Mouse (Mus musculus): Measurements from ENCODE around the gene Acsf2. TPM values are rescaled to one million over a fixed set of nuclear protein-coding genes. Genes with fewer than 3 reads are reported as not detected.

Gene Acsf2
- polyA plus RNA-seq, 1 experiment from 2014 or later: 3.1 TPM

- WGBS: 67% methylated on average over 2 of the region's 2 CpGs
- H3K4me3 ChIP-seq: no peak overlapping the region
- H3K9me3 ChIP-seq: no peaks in the 10 kb centered on the region
- H3K27me3 ChIP-seq (replicated peaks): no peaks in the 10 kb centered on the region
- H3K9ac ChIP-seq: no peak overlapping the region
- no peaks in the 10 kb centered on the region for H3K36me3 ChIP-seq
- H3K4me1 ChIP-seq: no peaks in the 10 kb centered on the region
- no peak overlapping the region for H3K4me2 ChIP-seq
- H3K27ac ChIP-seq (replicated peaks): no peak overlapping the region
- no peak for ATAC-seq (ENCODE audit: extremely low read depth, insufficient number of reproducible peaks, low FRiP score, low TSS enrichment)
Observed at GRCm38 (mm10) chr11:94622162-94622561, 20.5 kb upstream of the Acsf2 start.

DNA sequence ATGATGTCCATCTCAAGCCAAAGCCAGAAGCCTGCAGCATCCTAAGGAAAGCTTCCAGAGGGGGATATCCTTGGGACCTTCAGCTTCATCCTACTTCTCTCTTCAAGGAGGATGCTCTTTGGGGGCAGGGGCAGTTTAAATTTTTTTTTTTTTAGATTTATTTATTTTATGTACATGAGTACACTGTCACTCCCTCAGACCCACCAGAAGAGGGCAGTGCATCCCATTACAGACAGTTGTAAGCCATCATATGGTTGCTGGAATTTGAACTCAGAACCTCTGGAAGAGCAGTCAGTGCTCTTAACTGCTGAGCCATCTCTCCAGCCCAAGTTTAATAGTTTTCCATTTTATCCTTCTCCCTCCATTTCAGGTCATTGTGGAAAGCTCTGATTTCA, 19.8 kb upstream of the Acsf2 start:
- H3K4me2 ChIP-seq: no peak overlapping the region
- no peak overlapping the region for H3K27ac ChIP-seq (replicated peaks)
- no peaks in the 10 kb centered on the region for H3K4me1 ChIP-seq
- H3K4me3 ChIP-seq: no peak overlapping the region
- ATAC-seq (ENCODE audit: extremely low read depth, insufficient number of reproducible peaks, low FRiP score, low TSS enrichment): no peak
- 0 out of 2 replicates have a peak, but pooled peaks cover under 1% of the 10 kb centered on the region for H3K27me3 ChIP-seq (replicated peaks)
- H3K9me3 ChIP-seq: 0 out of 2 replicates have a peak, but pooled peaks cover 4% of the 10 kb centered on the region
- no peaks in the 10 kb centered on the region for H3K36me3 ChIP-seq
- H3K9ac ChIP-seq: no peak overlapping the region

DNA sequence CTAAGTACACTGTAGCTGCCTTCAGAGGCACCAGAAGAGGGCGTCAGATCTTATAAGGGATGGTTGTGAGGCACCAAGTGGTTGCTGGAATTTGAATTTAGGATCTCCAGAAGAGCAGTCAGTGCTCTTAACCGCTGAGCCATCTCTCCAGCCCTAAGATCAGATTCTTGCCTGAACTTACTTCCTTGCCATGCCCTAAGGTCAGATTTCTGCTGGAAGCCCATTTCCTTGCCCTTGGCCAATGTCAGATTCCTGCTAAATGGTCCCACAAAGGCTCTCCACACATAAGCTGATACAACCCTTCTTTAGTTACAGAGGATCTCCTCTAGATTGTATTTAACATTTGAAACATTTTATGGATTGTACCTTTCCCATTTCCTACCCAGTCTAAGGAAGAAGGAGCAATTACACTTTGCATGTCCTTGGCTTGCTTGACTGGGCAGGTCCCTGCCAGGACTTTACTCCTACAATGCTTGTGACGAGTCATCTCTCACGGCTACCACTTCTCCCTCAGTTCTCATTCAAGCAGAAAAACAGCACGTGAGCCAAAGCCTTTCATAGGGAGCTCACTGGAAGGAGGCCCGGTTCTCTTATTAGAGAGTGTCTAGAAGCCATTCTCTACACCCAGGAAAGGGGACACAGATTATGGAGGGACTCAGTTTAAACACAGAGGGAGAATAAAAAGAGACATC, 19.2 kb upstream of the Acsf2 start:
- no peak overlapping the region for H3K4me3 ChIP-seq
- H3K9ac ChIP-seq: no peak overlapping the region
- 57% methylated on average over 6 of the region's 6 CpGs for WGBS
- H3K4me1 ChIP-seq: no peaks in the 10 kb centered on the region
- peaks cover 6% of the 10 kb centered on the region for H3K27me3 ChIP-seq (replicated peaks)
- no peaks in the 10 kb centered on the region for H3K36me3 ChIP-seq
- ATAC-seq (ENCODE audit: extremely low read depth, insufficient number of reproducible peaks, low FRiP score, low TSS enrichment): no peak
- H3K27ac ChIP-seq (replicated peaks): no peak overlapping the region
- H3K4me2 ChIP-seq: no peak overlapping the region
- 0 out of 2 replicates have a peak, but pooled peaks cover 4% of the 10 kb centered on the region for H3K9me3 ChIP-seq

DNA sequence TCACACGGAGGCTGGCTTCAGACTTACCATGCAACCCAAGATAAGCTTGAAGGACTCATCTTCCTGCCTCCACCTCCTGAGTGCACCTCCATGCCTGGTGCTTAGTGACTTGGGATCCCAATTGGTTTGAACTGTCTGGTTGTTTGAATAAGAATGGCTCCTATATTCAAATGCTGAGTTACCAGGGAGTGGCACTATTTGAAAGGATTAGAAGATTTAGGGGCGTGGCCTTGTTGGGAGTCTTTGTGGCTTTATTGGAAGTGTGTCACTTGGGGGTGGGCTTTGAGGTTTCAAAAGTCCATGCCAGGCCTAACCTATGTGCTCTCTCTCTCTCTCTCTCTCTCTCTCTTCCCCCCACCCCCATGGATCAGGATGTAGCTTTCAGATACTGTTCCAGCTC, 16.0 kb upstream of the Acsf2 start:
- H3K4me1 ChIP-seq: no peaks in the 10 kb centered on the region
- 81% methylated on average over 2 of the region's 2 CpGs for WGBS
- ATAC-seq (ENCODE audit: extremely low read depth, insufficient number of reproducible peaks, low FRiP score, low TSS enrichment): no peak

DNA sequence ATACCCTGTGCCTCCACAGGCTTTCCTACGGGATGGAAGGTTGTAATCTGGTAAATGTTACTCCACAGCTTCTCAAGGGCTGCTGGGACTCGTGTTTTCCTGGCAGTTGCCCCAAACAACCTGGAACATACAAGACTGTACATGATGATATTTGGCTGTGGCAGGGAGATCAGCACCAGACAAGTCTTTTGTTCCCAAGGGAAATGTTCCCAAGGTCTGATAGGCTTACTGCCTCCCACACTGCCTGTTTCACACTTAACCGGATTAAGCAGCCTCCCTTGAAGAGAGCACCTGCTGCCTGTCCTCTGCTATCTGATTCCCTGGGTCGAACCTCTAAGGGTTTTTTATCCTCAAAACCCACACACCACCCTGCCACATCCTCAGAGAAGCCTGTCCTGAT, 13.8 kb upstream of the Acsf2 start:
- no peak for ATAC-seq (ENCODE audit: extremely low read depth, insufficient number of reproducible peaks, low FRiP score, low TSS enrichment)
- H3K4me1 ChIP-seq: no peaks in the 10 kb centered on the region
- no peaks in the 10 kb centered on the region for H3K36me3 ChIP-seq
- WGBS: 17% methylated on average over 4 of the region's 4 CpGs
- peaks cover 17% of the 10 kb centered on the region for H3K27me3 ChIP-seq (replicated peaks)
- H3K9me3 ChIP-seq: 0 out of 2 replicates have a peak, but pooled peaks cover 4% of the 10 kb centered on the region
- H3K4me3 ChIP-seq: no peak overlapping the region
- H3K27ac ChIP-seq (replicated peaks): no peak overlapping the region
- H3K9ac ChIP-seq: no peak overlapping the region
- H3K4me2 ChIP-seq: no peak overlapping the region

More for the DNA sequence above, 16.0 kb upstream of the Acsf2 start:
- Histone ChIP-seq H3K4me2 (no peak overlapping the region), H3K27ac (replicated peaks) (no peak overlapping the region), H3K9me3 (0 out of 2 replicates have a peak, but pooled peaks cover 4% of the 10 kb centered on the region), H3K9ac (no peak overlapping the region), H3K4me3 (no peak overlapping the region), H3K27me3 (replicated peaks) (peaks cover 17% of the 10 kb centered on the region), H3K36me3 (no peaks in the 10 kb centered on the region)

GRCm38 (mm10) chr11:94614603-94615002, 12.9 kb upstream of the Acsf2 start:
- Histone ChIP-seq H3K27ac (replicated peaks) (no peak overlapping the region), H3K4me3 (no peak overlapping the region), H3K9me3 (0 out of 2 replicates have a peak, but pooled peaks cover 4% of the 10 kb centered on the region), H3K27me3 (replicated peaks) (peaks cover 17% of the 10 kb centered on the region), H3K4me1 (no peaks in the 10 kb centered on the region), H3K36me3 (no peaks in the 10 kb centered on the region), H3K4me2 (no peak overlapping the region), H3K9ac (no peak overlapping the region)
- ATAC-seq (ENCODE audit: extremely low read depth, insufficient number of reproducible peaks, low FRiP score, low TSS enrichment): no peak
- 67% methylated on average over 4 of the region's 4 CpGs for WGBS

GRCm38 (mm10) chr11:94610744-94611740, 9.4 kb upstream of the Acsf2 start:
- no peak overlapping the region for H3K4me2 ChIP-seq
- peaks cover 12% of the 10 kb centered on the region for H3K27me3 ChIP-seq (replicated peaks)
- H3K4me1 ChIP-seq: no peaks in the 10 kb centered on the region
- no peak overlapping the region for H3K27ac ChIP-seq (replicated peaks)
- no peaks in the 10 kb centered on the region for H3K9me3 ChIP-seq
- no peak overlapping the region for H3K9ac ChIP-seq
- no peak overlapping the region for H3K4me3 ChIP-seq
- H3K36me3 ChIP-seq: no peaks in the 10 kb centered on the region
- ATAC-seq (ENCODE audit: extremely low read depth, insufficient number of reproducible peaks, low FRiP score, low TSS enrichment): no peak
- WGBS: 71% methylated on average over 4 of the region's 4 CpGs

GRCm38 (mm10) chr11:94602356-94602955, 785 bp upstream of the Acsf2 start:
- no peak for ATAC-seq (ENCODE audit: extremely low read depth, insufficient number of reproducible peaks, low FRiP score, low TSS enrichment)
- Histone ChIP-seq H3K9ac (peak overlapping the region; percentile 83), H3K36me3 (no peaks in the 10 kb centered on the region), H3K4me1 (peaks cover 11% of the 10 kb centered on the region), H3K4me2 (peak overlapping the region; percentile 78), H3K27me3 (replicated peaks) (no peaks in the 10 kb centered on the region), H3K9me3 (no peaks in the 10 kb centered on the region), H3K4me3 (peak overlapping the region; percentile 68), H3K27ac (replicated peaks) (no peak overlapping the region)
- WGBS: 64% methylated on average over 11 of the region's 11 CpGs

- H3K4me3 ChIP-seq: no peak overlapping the region
- H3K4me2 ChIP-seq: no peak overlapping the region
- no peaks in the 10 kb centered on the region for H3K27me3 ChIP-seq (replicated peaks)
- H3K9ac ChIP-seq: no peak overlapping the region
- H3K36me3 ChIP-seq: no peaks in the 10 kb centered on the region
- WGBS: 91% methylated on average over 7 of the region's 7 CpGs
- ATAC-seq (ENCODE audit: extremely low read depth, insufficient number of reproducible peaks, low FRiP score, low TSS enrichment): no peak
- no peak overlapping the region for H3K27ac ChIP-seq (replicated peaks)
- peaks cover 11% of the 10 kb centered on the region for H3K4me1 ChIP-seq
- H3K9me3 ChIP-seq: no peaks in the 10 kb centered on the region
Observed at GRCm38 (mm10) chr11:94600447-94600846, 1.2 kb downstream of the Acsf2 start.

GRCm38 (mm10) chr11:94598437-94599120, 3.1 kb downstream of the Acsf2 start:
- 71% methylated on average over 6 of the region's 6 CpGs for WGBS
- H3K4me2 ChIP-seq: no peak overlapping the region
- no peak overlapping the region for H3K27ac ChIP-seq (replicated peaks)
- no peaks in the 10 kb centered on the region for H3K27me3 ChIP-seq (replicated peaks)
- peaks cover 11% of the 10 kb centered on the region for H3K4me1 ChIP-seq
- no peaks in the 10 kb centered on the region for H3K36me3 ChIP-seq
- no peak overlapping the region for H3K4me3 ChIP-seq
- ATAC-seq (ENCODE audit: extremely low read depth, insufficient number of reproducible peaks, low FRiP score, low TSS enrichment): no peak
- H3K9ac ChIP-seq: no peak overlapping the region
- no peaks in the 10 kb centered on the region for H3K9me3 ChIP-seq

DNA sequence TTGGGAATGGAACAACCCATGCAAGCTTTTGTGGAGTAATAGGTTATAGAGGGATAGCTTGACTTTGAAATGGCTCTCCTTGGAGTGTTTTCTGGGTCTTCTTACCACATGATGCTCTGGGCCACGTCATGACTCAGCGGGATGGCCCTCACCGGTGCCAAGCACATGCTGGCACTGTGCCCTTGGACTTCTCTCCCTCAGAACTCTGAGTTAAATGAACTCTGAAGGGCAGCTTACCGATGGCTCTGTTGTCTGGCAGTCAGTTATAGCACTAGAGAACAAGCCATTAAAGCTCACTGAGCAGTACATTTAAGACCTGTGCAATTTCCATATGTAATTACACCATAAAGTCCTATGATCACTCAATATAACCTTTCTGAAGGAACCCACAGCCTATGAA, 4.4 kb downstream of the Acsf2 start:
- Histone ChIP-seq H3K27me3 (replicated peaks) (no peaks in the 10 kb centered on the region), H3K4me1 (peaks cover 10% of the 10 kb centered on the region), H3K9ac (no peak overlapping the region), H3K9me3 (no peaks in the 10 kb centered on the region), H3K36me3 (no peaks in the 10 kb centered on the region), H3K27ac (replicated peaks) (no peak overlapping the region), H3K4me2 (no peak overlapping the region), H3K4me3 (no peak overlapping the region)
- WGBS: 64% methylated on average over 4 of the region's 4 CpGs
- ATAC-seq (ENCODE audit: extremely low read depth, insufficient number of reproducible peaks, low FRiP score, low TSS enrichment): no peak

Data from heart, embryonic 13.5 days (tissue).